Mouse (Mus musculus): Measurements from ENCODE around the gene Olfr1255.

The Olfr1255 gene

GRCm38 (mm10) chr2:89811751-89812150 lies at the start of gene Olfr1255:
Gene Olfr1255 (plus strand): TSS chr2:89812051.
- no peak for DNase-seq (ENCODE audit: extremely low read depth, low read depth)

DNA sequence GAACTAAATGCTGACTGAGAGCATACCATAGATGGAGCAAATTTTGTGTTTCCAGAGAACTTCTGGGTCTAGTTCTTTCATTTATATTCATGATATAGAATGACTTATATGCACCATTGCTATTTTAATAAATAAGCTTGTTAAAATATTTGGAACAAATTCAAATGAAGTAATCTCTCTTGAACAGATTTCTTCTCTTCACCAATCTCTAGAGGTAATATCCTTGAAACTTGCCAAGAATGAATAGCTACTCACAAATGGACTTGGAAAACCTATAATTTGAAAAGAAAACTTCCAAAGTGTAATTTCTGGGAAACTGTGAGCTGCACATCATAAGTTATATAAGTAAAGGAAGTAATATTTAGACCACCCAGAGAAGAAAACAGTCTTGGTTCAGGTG lies 18.3 kb upstream of the Olfr1255 start, which contains the start of gene Olfr1254:
Gene Olfr1254, minus strand, starts transcription at position 101 of the 400 bp plus-strand sequence.
- no peak for DNase-seq (ENCODE audit: extremely low read depth, low read depth)

- DNase-seq (ENCODE audit: extremely low read depth, low read depth), result no peak
These were observed 12.3 kb upstream of the Olfr1255 start for GRCm38 (mm10) chr2:89799583-89799982.

GRCm38 (mm10) chr2:89810751-89811150 lies 1.1 kb upstream of the Olfr1255 start:
- DNase-seq (ENCODE audit: extremely low read depth, low read depth), result no peak

GRCm38 (mm10) chr2:89820216-89820615 lies 8.4 kb downstream of the Olfr1255 start:
- DNase-seq (ENCODE audit: extremely low read depth, low read depth), result no peak

DNA sequence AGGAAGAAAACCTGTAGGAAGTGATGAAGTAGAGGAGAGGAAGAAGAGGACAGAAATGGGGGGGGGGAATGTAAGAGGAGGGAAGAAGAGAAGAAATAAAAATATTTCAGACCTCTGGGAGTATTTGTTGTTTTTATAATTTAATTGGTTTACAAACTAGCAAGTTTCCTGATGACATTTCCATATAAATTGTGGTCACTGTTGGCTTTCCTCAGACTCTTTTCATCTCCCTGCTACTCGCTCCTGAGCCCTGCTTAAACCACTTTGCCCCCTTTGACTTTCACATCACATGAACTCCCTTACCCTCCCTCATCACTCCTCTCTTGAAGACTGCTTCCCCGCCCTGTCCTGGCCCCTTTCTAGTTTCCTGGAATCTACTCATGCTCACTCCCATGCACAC lies 29.6 kb downstream of the Olfr1255 start, which contains the start of gene Olfr1256:
Gene Olfr1256, minus strand, starts transcription at position 101 of the 400 bp plus-strand sequence.
- DNase-seq (ENCODE audit: extremely low read depth, low read depth), result no peak

GRCm38 (mm10) chr2:89848105-89848504 lies 36.3 kb downstream of the Olfr1255 start, which contains the start of gene Olfr48:
Gene Olfr48 (minus strand): TSS chr2:89848205.
- no peak for DNase-seq (ENCODE audit: extremely low read depth, low read depth)

GRCm38 (mm10) chr2:89849230-89849629 lies 37.4 kb downstream of the Olfr1255 start:
- DNase-seq (ENCODE audit: extremely low read depth, low read depth), result no peak
